Mouse (Mus musculus) kidney, postnatal 10 days (tissue): ENCODE results near the gene Olfr653.
A peak's percentile ranks its signal among the peaks of the same experiment; 100 is the strongest.

Experiments
- DNase-seq: peaks from one replicate; pipeline ENCODE4 v3.0.0; 2021; ENCODE audit warnings: mixed read lengths

The Olfr653 gene

GRCm38 (mm10) chr7:104577014-104577413, at the start of gene Olfr653:
Olfr653 (plus strand) TSS chr7:104577314.
- DNase-seq = no peak

DNA sequence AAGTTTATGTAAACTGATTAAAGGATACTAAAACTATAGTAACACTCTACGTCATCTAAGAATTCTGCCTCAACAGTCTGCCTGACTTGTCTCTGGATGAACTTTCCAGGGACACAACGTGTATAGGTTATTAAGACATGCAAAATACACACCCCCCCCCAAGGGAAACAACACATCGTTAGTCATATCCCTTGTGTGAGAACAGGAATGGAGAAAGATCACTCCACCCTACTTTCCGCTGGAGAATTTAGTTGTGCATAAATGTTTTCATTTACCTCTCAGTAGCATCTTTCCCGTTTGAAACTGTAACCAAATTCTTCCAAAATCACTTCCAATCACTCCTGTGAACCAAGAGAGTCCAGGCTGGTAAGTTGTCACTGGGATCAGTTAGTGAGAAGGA, 27.3 kb upstream of the Olfr653 start, which contains the start of gene Olfr651:
Gene Olfr651, plus strand, starts transcription at position 301 of the 400 bp plus-strand sequence.
- no peak for DNase-seq

DNA sequence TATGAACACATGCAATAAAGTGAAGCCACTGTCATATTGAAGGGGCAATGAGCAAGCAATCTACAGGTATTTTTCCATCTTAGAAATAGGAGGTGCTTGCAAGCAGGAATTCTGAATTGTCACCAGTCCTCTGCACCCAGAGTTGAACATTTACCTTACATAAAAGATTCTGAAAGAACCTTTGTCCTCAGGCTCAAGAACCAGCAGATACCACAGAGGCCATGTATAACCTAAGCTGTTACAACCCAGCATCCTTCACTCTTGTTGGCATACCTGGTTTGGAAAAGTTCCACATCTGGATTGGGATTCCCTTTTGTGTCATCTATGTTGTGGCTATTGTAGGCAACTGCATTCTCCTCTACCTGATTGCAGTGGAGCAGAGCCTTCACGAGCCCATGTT, 24.4 kb upstream of the Olfr653 start:
- no peak for DNase-seq

DNA sequence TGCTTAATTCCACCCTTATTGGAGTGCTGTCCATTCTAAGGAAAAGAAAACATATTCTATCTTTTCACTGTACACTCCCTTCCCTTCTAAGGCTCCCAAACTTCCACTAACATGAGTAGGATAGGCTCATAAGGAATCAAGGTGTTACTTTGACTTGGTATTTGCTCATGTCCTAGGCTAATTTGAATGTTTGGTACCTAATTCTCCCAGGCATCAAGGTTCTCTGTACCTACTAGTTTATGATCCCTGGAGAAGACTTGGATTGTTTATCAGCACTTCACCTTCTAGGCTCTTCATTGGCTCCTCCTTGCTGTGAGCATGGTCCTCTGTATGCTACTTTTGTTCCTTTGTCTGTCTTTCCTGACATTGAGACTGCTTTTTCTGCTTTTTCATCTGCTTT, 16.5 kb upstream of the Olfr653 start, which contains the start of gene Olfr652:
Gene Olfr652, plus strand, starts transcription at position 301 of the 400 bp plus-strand sequence.
- no peak for DNase-seq

DNA sequence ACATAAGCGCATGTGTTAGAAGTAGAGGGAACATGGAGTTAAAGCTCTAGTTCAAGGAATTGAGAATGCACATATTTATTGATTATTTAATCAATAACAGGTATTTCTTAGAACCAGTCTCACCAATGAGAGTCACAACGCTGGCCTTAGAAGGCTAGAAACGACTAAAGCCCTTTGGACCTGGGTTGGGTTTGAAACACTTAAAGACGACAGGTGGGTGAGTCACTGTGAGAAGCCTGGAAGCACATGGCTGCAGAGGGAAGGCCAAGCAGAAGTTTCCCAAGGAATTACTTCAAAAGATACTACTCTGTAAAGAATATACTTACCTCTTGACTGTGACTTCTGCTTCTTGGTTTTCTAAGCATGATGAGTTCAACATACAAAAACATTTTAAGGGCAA, 3.7 kb downstream of the Olfr653 start:
- DNase-seq = no peak

- no peak for DNase-seq
Measured at GRCm38 (mm10) chr7:104581429-104581828, 4.3 kb downstream of the Olfr653 start.

- no peak for DNase-seq
Measured at GRCm38 (mm10) chr7:104586725-104587124, 9.6 kb downstream of the Olfr653 start, which contains the start of gene Olfr654. Olfr654 (plus strand) TSS chr7:104587025.

GRCm38 (mm10) chr7:104588274-104588673, 11.2 kb downstream of the Olfr653 start:
- no peak for DNase-seq

GRCm38 (mm10) chr7:104601679-104602078, 24.6 kb downstream of the Olfr653 start, which contains the start of gene Olfr655:
Olfr655 (minus strand) TSS chr7:104601779.
- DNase-seq = no peak

- peak; percentile 48 for DNase-seq
Measured at GRCm38 (mm10) chr7:104603173-104603572, 26.1 kb downstream of the Olfr653 start.

- no peak for DNase-seq
Measured at GRCm38 (mm10) chr7:104604727-104605126, 27.6 kb downstream of the Olfr653 start.

DNA sequence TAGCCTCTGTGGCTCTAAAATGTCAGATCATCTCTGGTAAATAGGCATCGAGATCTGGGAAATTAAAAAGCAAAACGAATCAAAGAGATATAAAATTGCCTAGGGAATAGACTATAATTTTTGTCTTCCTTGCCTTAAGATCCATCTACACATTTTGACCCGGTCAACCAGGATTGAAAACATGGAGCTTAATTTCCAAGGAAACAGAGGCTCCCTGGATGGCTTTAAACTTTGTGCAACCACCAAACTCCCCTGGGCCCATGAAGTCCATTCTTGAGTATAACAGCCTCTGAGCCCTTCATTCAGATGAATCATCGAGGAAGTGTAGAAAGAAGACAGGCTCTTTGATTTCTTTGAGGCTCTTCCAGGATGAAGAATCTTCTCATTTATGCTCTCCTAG, 36.5 kb downstream of the Olfr653 start, which contains the start of gene Olfr656:
Gene Olfr656, plus strand, starts transcription at position 301 of the 400 bp plus-strand sequence.
- no peak for DNase-seq

- DNase-seq = no peak
Measured at GRCm38 (mm10) chr7:104624494-104624893, 47.4 kb downstream of the Olfr653 start, which contains the start of gene Olfr657. Olfr657 (plus strand) TSS chr7:104624794.
